Mouse (Mus musculus) spleen, adult 2 months (tissue): ENCODE data around the gene Vps45.

Experiments
- CTCF ChIP-seq: fragments of 200-500 bp; IDR thresholded peaks from 2 replicates; pipeline ENCODE4 v1.5.1; 2011; ENCODE audit warnings: mild to moderate bottlenecking, inconsistent platforms; ENCODE audit not compliant: insufficient read depth, insufficient read length, insufficient replicate concordance; ENCODE audit errors: extremely low read depth
- POLR2A ChIP-seq: fragments of 200-500 bp; IDR thresholded peaks from 2 replicates; pipeline ENCODE4 v1.6.1; 2011; ENCODE audit warnings: low read depth, low read length, inconsistent platforms

- TF ChIP-seq CTCF (no peak), POLR2A (no peak)
These were observed 77.8 kb downstream of the Vps45 start for GRCm38 (mm10) chr3:95980276-95980970.
